Mouse (Mus musculus): Measurements from ENCODE around the gene Olfr1131.
"Not testable (repeated sequence)": the region's sequence is repeated elsewhere in the genome, so short reads cannot be mapped to it uniquely, and the experiment has no call there.

Gene Olfr1131

DNA sequence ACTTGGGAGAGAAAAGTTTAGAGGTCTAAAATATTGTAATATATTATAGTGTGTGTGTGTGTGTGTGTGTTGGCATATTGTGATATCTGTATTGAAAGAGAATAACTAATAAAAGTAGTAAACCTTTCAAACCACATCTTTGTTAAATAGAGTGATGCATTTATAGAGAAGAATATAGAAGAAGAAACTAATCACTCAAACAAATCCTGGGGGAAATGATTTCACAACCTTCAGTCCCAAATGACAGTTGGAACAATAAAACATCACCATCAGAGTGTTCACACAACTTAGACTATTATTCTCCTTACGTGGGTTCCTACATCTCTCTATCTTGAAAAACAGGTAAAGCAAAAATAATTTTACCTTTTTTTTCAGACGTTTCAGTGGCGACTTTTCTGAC is at the start of gene Olfr1131:
TSS of gene Olfr1131 (plus strand) at position 301 of the 400 bp plus-strand sequence.
- DNase-seq (ENCODE audit: low spot score) = no peak

GRCm38 (mm10) chr2:87605912-87606311 is 21.0 kb upstream of the Olfr1131 start, which contains the start of gene Olfr1130:
TSS of gene Olfr1130 (plus strand) at chr2:87606212.
- DNase-seq (ENCODE audit: low spot score) = not testable (repeated sequence)

GRCm38 (mm10) chr2:87637435-87637834 is 10.5 kb downstream of the Olfr1131 start, which contains the start of gene Olfr1132:
TSS of gene Olfr1132 (minus strand) at chr2:87637535.
- no peak for DNase-seq (ENCODE audit: low spot score)

DNA sequence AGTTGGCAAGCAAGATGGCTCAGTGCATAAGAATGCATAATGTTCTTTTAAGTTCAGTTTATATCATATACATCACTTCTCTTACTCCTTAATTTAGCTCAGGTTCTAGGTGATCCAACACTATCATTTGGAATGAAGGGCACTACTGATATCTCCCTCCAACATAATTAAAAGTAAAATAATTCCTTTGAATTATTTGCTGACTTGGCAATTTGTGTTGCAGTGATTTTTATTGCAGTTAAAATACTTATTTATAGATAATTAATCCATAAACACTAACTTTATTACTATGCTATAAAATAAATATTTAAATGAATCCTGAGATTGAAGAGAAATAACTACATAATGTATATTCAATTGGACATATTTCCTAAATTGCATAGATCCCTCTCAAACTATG is 15.5 kb downstream of the Olfr1131 start:
- DNase-seq (ENCODE audit: low spot score) = no peak

DNA sequence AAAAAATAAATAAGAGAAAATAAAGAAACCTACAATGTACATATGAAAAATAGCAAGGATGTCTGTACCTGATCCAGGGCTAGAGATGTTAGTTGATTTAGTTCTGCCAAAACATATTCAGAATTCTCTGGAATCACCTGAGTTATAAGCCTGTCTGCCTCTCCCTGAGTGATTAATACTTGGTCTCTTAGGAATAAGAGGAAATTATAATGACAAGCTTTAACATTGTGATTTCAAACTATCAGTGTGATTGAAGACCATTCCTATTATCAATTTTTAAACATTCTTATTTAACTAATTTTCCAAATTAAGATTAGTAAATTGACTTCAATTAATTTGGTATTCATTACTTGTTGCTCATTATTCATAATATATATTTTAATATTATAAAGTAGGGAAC is 20.4 kb downstream of the Olfr1131 start, which contains the start of gene Olfr1133:
TSS of gene Olfr1133 (minus strand) at position 101 of the 400 bp plus-strand sequence.
- DNase-seq (ENCODE audit: low spot score) = no peak

- no peak for DNase-seq (ENCODE audit: low spot score)
These were observed 31.5 kb downstream of the Olfr1131 start, which contains the start of gene Olfr1134 for GRCm38 (mm10) chr2:87658360-87658759. TSS of gene Olfr1134 (minus strand) at chr2:87658460.

DNA sequence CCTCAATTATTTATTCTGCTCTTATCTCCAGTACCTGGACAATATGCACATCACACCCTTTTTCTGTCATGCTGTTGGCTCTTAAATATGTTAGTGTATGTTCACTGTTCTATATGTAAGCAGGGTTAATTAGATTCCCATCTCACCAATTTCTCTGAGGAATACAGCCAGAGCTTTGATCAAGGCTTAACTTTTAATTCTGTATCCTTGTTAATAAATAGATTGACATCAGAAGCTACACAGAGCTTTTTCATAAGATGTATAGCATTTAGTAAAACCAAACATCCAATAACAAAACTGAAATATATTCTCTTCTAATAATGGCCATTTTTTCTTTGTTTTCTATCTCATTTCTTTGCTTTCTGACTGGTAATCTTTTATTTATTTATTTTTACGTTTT is 46.7 kb downstream of the Olfr1131 start, which contains the start of gene Olfr1135:
TSS of gene Olfr1135 (minus strand) at position 101 of the 400 bp plus-strand sequence.
- no peak for DNase-seq (ENCODE audit: low spot score)

Data from lung, postnatal 25 days (tissue).